Mouse (Mus musculus) midbrain, embryonic 15.5 days (tissue): Measurements from ENCODE around the gene Adarb2. TPM values are rescaled to one million over a fixed set of nuclear protein-coding genes. Genes with fewer than 3 reads are reported as not detected.

Experiments
- ATAC-seq: fragments of 200-750 bp; cut with Nextera tagmentation; replicated peaks from 2 replicates; pipeline ENCODE4 v1.8.0; 2017; ENCODE audit warnings: moderate TSS enrichment
- H3K27ac ChIP-seq: fragments of 300-500 bp; sonication (generic); 2 replicates; pipeline ENCODE4 v1.5.1; 2015; ENCODE audit warnings: mild to moderate bottlenecking, inconsistent platforms
- H3K27me3 ChIP-seq: fragments of 300-500 bp; sonication (generic); replicated peaks from 2 replicates; pipeline ENCODE4 v1.6.1; 2015; ENCODE audit warnings: inconsistent platforms
- H3K36me3 ChIP-seq: fragments of 300-500 bp; sonication (generic); replicated peaks from 2 replicates; pipeline ENCODE4 v1.6.1; 2015; ENCODE audit warnings: inconsistent platforms
- H3K4me1 ChIP-seq: fragments of 300-500 bp; sonication (generic); 2 replicates; pipeline ENCODE4 v1.6.1; 2015; ENCODE audit warnings: inconsistent platforms
- H3K4me2 ChIP-seq: fragments of 300-500 bp; sonication (generic); 2 replicates; pipeline ENCODE4 v1.6.1; 2015; ENCODE audit warnings: inconsistent platforms, mild to moderate bottlenecking, moderate library complexity
- H3K4me3 ChIP-seq: fragments of 300-500 bp; sonication (generic); 2 replicates; pipeline ENCODE4 v1.5.1; 2015; ENCODE audit warnings: mild to moderate bottlenecking, inconsistent platforms
- H3K9ac ChIP-seq: fragments of 300-500 bp; sonication (generic); 2 replicates; pipeline ENCODE4 v1.6.1; 2015; ENCODE audit warnings: mild to moderate bottlenecking, inconsistent platforms
- H3K9me3 ChIP-seq: fragments of 300-500 bp; sonication (generic); 2 replicates; pipeline ENCODE4 v1.6.1; 2016; ENCODE audit warnings: inconsistent platforms
- WGBS: fragments of 180-500 bp; shearing (Covaris S2); methylation state at CpG from one replicate; pipeline ENCODE4 v1.1.7; 2015; ENCODE audit warnings: mixed read lengths; 5-methylcytosine and 5-hydroxymethylcytosine counted together
- polyA plus RNA-seq: library from polyadenylated mRNA; unstranded; fragments of >200 nt; fragmentation: Nextera tagmentation; extraction: Ambion mirVana; gene quantifications from 2 replicates; pipeline ENCODE4 v1.2.1, GENCODE M21; 2015

The Adarb2 gene
- polyA plus RNA-seq, 1 experiment from 2014 or later = 39.3 TPM

GRCm38 (mm10) chr13:8760940-8761339 lies 558.3 kb downstream of the Adarb2 start:
- H3K27me3 ChIP-seq = no peaks in the 10 kb centered on the region
- no peak overlapping the region for H3K9ac ChIP-seq
- no peak for ATAC-seq
- no peak overlapping the region for H3K27ac ChIP-seq
- no peaks in the 10 kb centered on the region for H3K36me3 ChIP-seq
- no peaks in the 10 kb centered on the region for H3K4me1 ChIP-seq
- H3K4me2 ChIP-seq = no peak overlapping the region
- no peaks in the 10 kb centered on the region for H3K9me3 ChIP-seq
- 58% methylated on average over 8 of the region's 8 CpGs for WGBS
- no peak overlapping the region for H3K4me3 ChIP-seq

DNA sequence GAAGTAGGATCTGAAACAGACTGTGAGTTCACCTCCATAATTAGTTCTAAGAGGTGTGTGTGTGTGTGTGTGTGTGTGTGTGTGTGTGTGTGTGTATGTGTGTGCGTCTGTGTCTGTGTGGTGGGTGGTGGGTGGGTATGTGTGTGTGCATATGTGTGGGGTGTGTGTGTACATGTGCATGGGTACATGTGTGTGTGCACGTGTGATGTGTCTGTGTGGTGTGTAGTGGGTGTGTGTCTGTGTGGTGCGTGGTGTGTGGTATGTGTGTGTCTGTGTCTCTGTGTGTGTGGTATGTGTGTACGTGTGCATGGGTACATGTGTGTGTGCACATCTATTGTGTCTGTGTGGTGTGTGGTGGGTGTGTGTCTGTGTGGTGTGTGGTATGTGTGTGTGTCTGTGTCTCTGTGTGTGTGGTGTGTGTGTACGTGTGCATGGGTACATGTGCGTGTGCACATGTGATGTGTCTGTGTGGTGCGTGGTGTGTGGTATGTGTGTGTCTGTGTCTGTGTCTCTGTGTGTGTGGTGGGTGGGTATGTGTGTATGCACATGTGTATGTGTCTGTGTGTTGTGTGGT lies 567.1 kb downstream of the Adarb2 start:
- Histone ChIP-seq H3K4me3 (no peak overlapping the region), H3K9me3 (no peaks in the 10 kb centered on the region), H3K27ac (no peak overlapping the region), H3K9ac (no peak overlapping the region), H3K36me3 (no peaks in the 10 kb centered on the region), H3K4me2 (no peak overlapping the region), H3K4me1 (0 out of 2 replicates have a peak, but pooled peaks cover 2% of the 10 kb centered on the region), H3K27me3 (no peaks in the 10 kb centered on the region)
- peak; percentile 37; the same call in 1 of the 2 replicates for ATAC-seq
- WGBS = 96% methylated on average over 7 of the region's 7 CpGs

- no peak overlapping the region for H3K4me3 ChIP-seq
- no peak for ATAC-seq
- H3K9me3 ChIP-seq = no peaks in the 10 kb centered on the region
- H3K9ac ChIP-seq = no peak overlapping the region
- no peaks in the 10 kb centered on the region for H3K27me3 ChIP-seq
- H3K4me2 ChIP-seq = no peak overlapping the region
- H3K36me3 ChIP-seq = no peaks in the 10 kb centered on the region
- H3K4me1 ChIP-seq = 0 out of 2 replicates have a peak, but pooled peaks cover 2% of the 10 kb centered on the region
- H3K27ac ChIP-seq = no peak overlapping the region
- 91% methylated on average over 4 of the region's 4 CpGs for WGBS
Measured at GRCm38 (mm10) chr13:8770616-8771015, 568.0 kb downstream of the Adarb2 start.

DNA sequence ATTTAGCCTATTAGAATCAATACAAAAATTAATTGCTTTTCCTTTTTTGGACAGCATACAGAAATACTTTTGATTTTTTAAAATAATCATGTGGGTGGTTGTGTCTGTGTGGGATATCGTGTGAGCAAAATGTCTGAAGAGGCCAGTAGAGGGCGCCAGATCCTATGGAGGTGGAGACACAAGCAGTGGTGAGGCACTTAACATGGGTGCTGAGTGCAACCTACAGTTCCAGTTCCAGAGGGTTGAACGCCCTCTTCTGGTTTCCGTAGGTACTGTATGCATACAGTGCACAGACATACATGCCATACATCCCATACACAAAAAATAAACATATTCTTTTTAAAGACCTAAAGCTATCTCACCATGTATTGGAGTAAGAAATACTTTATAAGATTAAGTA lies 577.8 kb downstream of the Adarb2 start:
- 40% methylated on average over 4 of the region's 4 CpGs for WGBS
- Histone ChIP-seq H3K4me1 (peaks cover 4% of the 10 kb centered on the region), H3K36me3 (no peaks in the 10 kb centered on the region), H3K9me3 (no peaks in the 10 kb centered on the region), H3K4me3 (no peak overlapping the region), H3K27me3 (no peaks in the 10 kb centered on the region), H3K9ac (no peak overlapping the region), H3K27ac (no peak overlapping the region), H3K4me2 (no peak overlapping the region)
- no peak for ATAC-seq

- H3K27me3 ChIP-seq = no peaks in the 10 kb centered on the region
- H3K4me3 ChIP-seq = no peak overlapping the region
- H3K27ac ChIP-seq = no peak overlapping the region
- no peak for ATAC-seq
- no peaks in the 10 kb centered on the region for H3K9me3 ChIP-seq
- H3K36me3 ChIP-seq = no peaks in the 10 kb centered on the region
- 66% methylated on average over 4 of the region's 4 CpGs for WGBS
- peaks cover 4% of the 10 kb centered on the region for H3K4me1 ChIP-seq
- H3K9ac ChIP-seq = no peak overlapping the region
- no peak overlapping the region for H3K4me2 ChIP-seq
Measured at GRCm38 (mm10) chr13:8782636-8783035, 580.0 kb downstream of the Adarb2 start.

DNA sequence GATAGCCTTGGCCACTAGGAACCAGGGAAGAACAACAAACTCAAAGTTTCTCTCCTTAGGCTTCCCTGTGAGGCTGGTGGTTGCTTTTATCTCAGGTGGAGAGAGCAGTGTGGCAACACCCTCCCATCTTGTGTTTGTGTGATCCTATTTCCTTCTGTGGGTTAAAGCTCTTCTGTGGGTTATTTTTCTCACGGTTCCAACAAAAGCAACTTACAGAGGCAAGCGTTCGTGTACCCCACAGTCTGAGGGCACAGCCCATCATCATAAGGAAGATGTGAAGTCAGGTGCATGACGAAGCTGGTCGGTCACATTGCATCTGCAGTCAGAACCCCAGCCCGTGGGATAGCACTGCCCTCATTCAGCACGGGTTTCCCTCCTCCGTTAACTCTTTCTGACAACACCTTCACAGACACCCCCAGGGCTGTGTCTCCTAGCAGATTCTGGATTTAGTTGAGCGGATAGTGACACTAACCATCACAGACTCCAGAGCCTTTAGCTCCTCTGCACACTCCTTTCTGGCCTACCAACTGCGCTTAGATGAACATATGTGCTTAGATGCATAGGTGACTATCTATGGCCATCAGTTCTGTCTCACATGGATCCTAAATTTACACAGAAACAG lies 581.1 kb downstream of the Adarb2 start:
- Histone ChIP-seq H3K4me3 (no peak overlapping the region), H3K4me2 (no peak overlapping the region), H3K36me3 (no peaks in the 10 kb centered on the region), H3K9me3 (no peaks in the 10 kb centered on the region), H3K27me3 (no peaks in the 10 kb centered on the region), H3K4me1 (peaks cover 4% of the 10 kb centered on the region), H3K9ac (no peak overlapping the region), H3K27ac (no peak overlapping the region)
- 86% methylated on average over 10 of the region's 10 CpGs for WGBS
- ATAC-seq = no peak

GRCm38 (mm10) chr13:8784308-8785061 lies 581.8 kb downstream of the Adarb2 start:
- peak; percentile 64 for ATAC-seq
- Histone ChIP-seq H3K9ac (no peak overlapping the region), H3K36me3 (no peaks in the 10 kb centered on the region), H3K27ac (no peak overlapping the region), H3K27me3 (no peaks in the 10 kb centered on the region), H3K4me1 (peaks cover 4% of the 10 kb centered on the region), H3K9me3 (no peaks in the 10 kb centered on the region), H3K4me2 (peak overlapping the region; percentile 35), H3K4me3 (no peak overlapping the region)
- 73% methylated on average over 14 of the region's 14 CpGs for WGBS

DNA sequence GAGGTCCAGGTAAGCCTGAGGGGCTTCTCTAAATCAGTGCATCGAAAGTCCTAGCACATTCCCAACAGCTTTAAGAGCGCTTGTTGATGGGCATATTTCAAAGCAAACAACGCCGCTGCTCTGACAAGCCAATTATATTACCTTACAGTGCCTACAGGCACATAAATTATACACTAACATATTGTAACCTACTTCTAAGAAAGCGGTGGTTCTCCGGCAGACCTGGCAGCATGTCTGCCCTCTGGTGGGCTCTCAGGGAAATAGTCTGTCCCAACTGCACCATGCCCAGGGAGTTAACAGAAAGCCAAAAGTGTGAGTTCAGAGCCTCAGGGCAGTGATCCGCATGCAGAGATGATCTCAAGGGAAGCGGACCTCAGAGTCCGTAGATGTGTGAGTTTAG lies 582.5 kb downstream of the Adarb2 start:
- no peak overlapping the region for H3K9ac ChIP-seq
- no peak overlapping the region for H3K4me3 ChIP-seq
- H3K27me3 ChIP-seq = no peaks in the 10 kb centered on the region
- no peaks in the 10 kb centered on the region for H3K36me3 ChIP-seq
- no peaks in the 10 kb centered on the region for H3K9me3 ChIP-seq
- no peak overlapping the region for H3K27ac ChIP-seq
- H3K4me2 ChIP-seq = peak overlapping the region; percentile 35
- peak; percentile 88 for ATAC-seq
- 35% methylated on average over 9 of the region's 9 CpGs for WGBS
- H3K4me1 ChIP-seq = peaks cover 4% of the 10 kb centered on the region

DNA sequence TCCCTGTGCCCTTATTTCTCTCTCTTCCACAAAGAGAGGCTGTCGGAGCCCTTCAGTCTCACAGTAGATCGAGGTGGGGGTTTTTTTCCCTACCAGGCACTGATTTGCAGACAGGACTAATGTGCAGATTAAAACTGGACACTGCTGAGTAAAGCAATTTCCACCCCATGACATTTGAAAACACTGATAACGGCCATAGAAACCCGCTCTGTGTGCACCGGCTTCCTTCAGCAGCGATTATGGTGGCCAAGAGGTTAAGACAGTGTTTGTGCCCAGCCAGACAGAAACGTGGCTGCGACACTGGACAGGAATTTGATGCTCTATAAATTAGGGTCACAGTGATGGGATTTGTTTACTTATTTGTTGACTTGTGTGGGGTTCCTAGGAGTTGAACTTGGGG lies 590.6 kb downstream of the Adarb2 start:
- Histone ChIP-seq H3K4me2 (no peak overlapping the region), H3K27me3 (no peaks in the 10 kb centered on the region), H3K9ac (no peak overlapping the region), H3K27ac (no peak overlapping the region), H3K4me3 (no peak overlapping the region), H3K9me3 (no peaks in the 10 kb centered on the region), H3K36me3 (no peaks in the 10 kb centered on the region), H3K4me1 (no peaks in the 10 kb centered on the region)
- WGBS = 68% methylated on average over 8 of the region's 8 CpGs
- 0 out of 2 replicates have a peak, but pooled peaks have one; percentile 42 for ATAC-seq

GRCm38 (mm10) chr13:8800576-8800975 lies 597.9 kb downstream of the Adarb2 start:
- no peaks in the 10 kb centered on the region for H3K27me3 ChIP-seq
- no peaks in the 10 kb centered on the region for H3K9me3 ChIP-seq
- H3K9ac ChIP-seq = no peak overlapping the region
- H3K27ac ChIP-seq = no peak overlapping the region
- WGBS = 87% methylated on average over 6 of the region's 6 CpGs
- no peaks in the 10 kb centered on the region for H3K4me1 ChIP-seq
- ATAC-seq = no peak
- H3K4me2 ChIP-seq = no peak overlapping the region
- peaks cover 9% of the 10 kb centered on the region; the same call in 1 of the 2 replicates for H3K36me3 ChIP-seq
- no peak overlapping the region for H3K4me3 ChIP-seq

DNA sequence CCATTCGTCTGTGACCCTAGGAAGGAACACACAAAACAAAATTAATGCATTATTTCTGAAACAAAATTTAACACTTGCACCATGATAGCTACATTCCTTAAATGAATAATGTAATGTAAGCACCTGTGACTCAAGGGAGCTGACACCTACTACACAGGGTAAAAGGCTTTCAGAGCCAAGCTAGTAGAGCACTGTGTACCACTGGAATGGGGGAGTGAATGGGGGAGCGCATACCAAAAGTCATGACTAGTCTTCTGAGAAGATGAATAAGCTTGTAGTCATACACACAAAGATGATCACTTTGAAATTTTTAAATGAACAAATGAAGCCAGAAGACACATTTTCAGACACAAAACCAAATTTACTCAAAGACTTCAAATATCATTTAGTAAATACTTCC lies 603.3 kb downstream of the Adarb2 start:
- Histone ChIP-seq H3K4me1 (no peaks in the 10 kb centered on the region), H3K9me3 (no peaks in the 10 kb centered on the region), H3K4me3 (no peak overlapping the region), H3K4me2 (no peak overlapping the region), H3K36me3 (peaks cover 13% of the 10 kb centered on the region; the same call in 1 of the 2 replicates), H3K27me3 (no peaks in the 10 kb centered on the region), H3K9ac (no peak overlapping the region), H3K27ac (no peak overlapping the region)
- 97% methylated on average over 2 of the region's 2 CpGs for WGBS
- ATAC-seq = no peak
